Comparison of ENCODE assay signal across 8 mouse cellular contexts in genomic region chr9:37527396-37528224, GRCm38 (mm10). TPM values are rescaled to one million over a fixed set of nuclear protein-coding genes. Genes with fewer than 3 reads are reported as not detected.
DNase-seq lines count a peak whose midpoint lies in the region; ATAC-seq and TF ChIP-seq lines count a peak whose summit lies in the region.

Esam (plus strand) TSS chr9:37528078.

- no peak for TF ChIP-seq CTCF in spleen, adult 2 months (IDR thresholded peaks at IDR 0.05; ENCODE audit: extremely low read depth, insufficient read depth, insufficient read length, insufficient replicate concordance)
- 0 out of 2 replicates have a peak, but pooled peaks have one; percentile 5 for TF ChIP-seq CTCF in liver, postnatal 0 days (IDR thresholded peaks at IDR 0.05; ENCODE audit: low read depth)
- TF ChIP-seq CTCF in olfactory bulb, adult 2 months (IDR thresholded peaks at IDR 0.05; ENCODE audit: insufficient read depth, low read depth, low read length) = no peak

- peak within 1 kb of the TSS; percentile 24 for H3K4me2 ChIP-seq in embryonic facial prominence, embryonic 15.5 days (replicated peaks)
- peak within 1 kb of the TSS; percentile 85 for H3K4me2 ChIP-seq in heart, embryonic 15.5 days
- peak within 1 kb of the TSS; percentile 72 for H3K4me2 ChIP-seq in liver, postnatal 0 days (ENCODE audit: low read depth, low read length)

- no peak for TF ChIP-seq POLR2A in spleen, adult 2 months (IDR thresholded peaks at IDR 0.05; ENCODE audit: low read depth, low read length)
- no peak for TF ChIP-seq POLR2A in olfactory bulb, adult 2 months (IDR thresholded peaks at IDR 0.05; ENCODE audit: insufficient read depth, low read depth, low read length)

- TF ChIP-seq EP300 in liver, postnatal 0 days (IDR thresholded peaks at IDR 0.05; ENCODE audit: low read depth) = no peak

- H3K27ac ChIP-seq in spleen, adult 2 months (ENCODE audit: insufficient read depth, low read length) = 0 out of 2 replicates have a peak within 1 kb of the TSS, but pooled peaks have one; percentile 0
- H3K27ac ChIP-seq in embryonic facial prominence, embryonic 15.5 days (replicated peaks) = peak within 1 kb of the TSS; percentile 61
- peak within 1 kb of the TSS; percentile 84 for H3K27ac ChIP-seq in heart, embryonic 15.5 days
- H3K27ac ChIP-seq in liver, postnatal 0 days (ENCODE audit: low read depth) = peak within 1 kb of the TSS; percentile 69
- H3K27ac ChIP-seq in olfactory bulb, adult 2 months (ENCODE audit: insufficient read depth, low read depth, low read length) = no peak within 1 kb of the TSS

- no peak within 1 kb of the TSS for H3K9ac ChIP-seq in embryonic facial prominence, embryonic 15.5 days
- H3K9ac ChIP-seq in heart, embryonic 15.5 days = peak within 1 kb of the TSS; percentile 53
- peak within 1 kb of the TSS; percentile 55; the same call in 1 of the 2 replicates for H3K9ac ChIP-seq in liver, postnatal 0 days (replicated peaks)

- H3K27me3 ChIP-seq in spleen, adult 2 months (ENCODE audit: control insufficient read depth, insufficient read depth, low read length) = peaks cover 7% of the 10 kb centered on the region
- H3K27me3 ChIP-seq in embryonic facial prominence, embryonic 15.5 days = peaks cover 56% of the 10 kb centered on the region
- H3K27me3 ChIP-seq in heart, embryonic 15.5 days = peaks cover 22% of the 10 kb centered on the region; the same call in 1 of the 2 replicates
- peaks cover 48% of the 10 kb centered on the region for H3K27me3 ChIP-seq in liver, postnatal 0 days (ENCODE audit: insufficient read depth, low read length)

- no peaks in the 10 kb centered on the region for H3K9me3 ChIP-seq in embryonic facial prominence, embryonic 15.5 days (replicated peaks)
- no peaks in the 10 kb centered on the region for H3K9me3 ChIP-seq in heart, embryonic 15.5 days (replicated peaks)
- H3K9me3 ChIP-seq in liver, postnatal 0 days (ENCODE audit: low read length) = no peaks in the 10 kb centered on the region

- no peak for DNase-seq in spleen, adult 2 months (ENCODE audit: low read depth in 1 of 2, low spot score in 2 of 2)
- no peak for DNase-seq in spleen, postnatal 14 days (ENCODE audit: low spot score in 2 of 2)
- peak; percentile 89 for DNase-seq in kidney, postnatal 10 days
- peak; percentile 78 for DNase-seq in liver, postnatal 0 days
- DNase-seq in frontal cortex, postnatal 14 days (ENCODE audit: low spot score in 2 of 2) = no peak

- no peak for ATAC-seq in embryonic facial prominence, embryonic 15.5 days (ENCODE audit: insufficient number of reproducible peaks, low FRiP score, low TSS enrichment, low read depth)
- peak; percentile 64 for ATAC-seq in heart, embryonic 15.5 days (replicated peaks; ENCODE audit: insufficient number of reproducible peaks, insufficient read depth, low FRiP score, low read depth)
- peak; percentile 72 for ATAC-seq in liver, postnatal 0 days

- H3K4me3 ChIP-seq in spleen, adult 2 months (ENCODE audit: extremely low read depth, insufficient read depth, insufficient read length) = peak within 1 kb of the TSS; percentile 29; the same call in 1 of the 2 replicates
- H3K4me3 ChIP-seq in embryonic facial prominence, embryonic 15.5 days (replicated peaks) = peak within 1 kb of the TSS; percentile 25
- H3K4me3 ChIP-seq in heart, embryonic 15.5 days = peak within 1 kb of the TSS; percentile 50
- H3K4me3 ChIP-seq in liver, postnatal 0 days (ENCODE audit: low read depth, low read length) = peak within 1 kb of the TSS; percentile 41
- peak within 1 kb of the TSS; percentile 15; the same call in 1 of the 2 replicates for H3K4me3 ChIP-seq in olfactory bulb, adult 2 months (ENCODE audit: insufficient read depth, low read depth, low read length)

- peaks cover 4% of the 10 kb centered on the region; the same call in 1 of the 2 replicates for H3K4me1 ChIP-seq in spleen, adult 2 months (ENCODE audit: control insufficient read depth, insufficient read depth, insufficient read length)
- H3K4me1 ChIP-seq in embryonic facial prominence, embryonic 15.5 days = peaks cover 34% of the 10 kb centered on the region
- peaks cover 34% of the 10 kb centered on the region for H3K4me1 ChIP-seq in heart, embryonic 15.5 days (replicated peaks)
- H3K4me1 ChIP-seq in liver, postnatal 0 days (ENCODE audit: insufficient read depth) = peaks cover 19% of the 10 kb centered on the region
- H3K4me1 ChIP-seq in olfactory bulb, adult 2 months (ENCODE audit: control insufficient read depth, insufficient read depth, low read length) = peaks cover 24% of the 10 kb centered on the region

- 11% methylated on average over 41 of the region's 41 CpGs for WGBS in spleen, adult 2 months
- 7% methylated on average over 41 of the region's 41 CpGs for WGBS in embryonic facial prominence, embryonic 15.5 days
- 7% methylated on average over 41 of the region's 41 CpGs for WGBS in heart, embryonic 15.5 days
- 5% methylated on average over 41 of the region's 41 CpGs for WGBS in liver, postnatal 0 days (ENCODE audit: insufficient replicate concordance)
- 41% methylated on average over 41 of the region's 41 CpGs for WGBS in olfactory bulb, adult 2 months

- peaks cover 9% of the 10 kb centered on the region for H3K36me3 ChIP-seq in spleen, adult 2 months (ENCODE audit: control insufficient read depth, insufficient read depth, low read length)
- H3K36me3 ChIP-seq in embryonic facial prominence, embryonic 15.5 days = peaks cover 24% of the 10 kb centered on the region
- H3K36me3 ChIP-seq in heart, embryonic 15.5 days = peaks cover 8% of the 10 kb centered on the region; the same call in 1 of the 2 replicates
- peaks cover 11% of the 10 kb centered on the region; the same call in 1 of the 2 replicates for H3K36me3 ChIP-seq in liver, postnatal 0 days (replicated peaks; ENCODE audit: insufficient read depth, low read length)

RNA-seq across cellular contexts. Expression of gene Esam, which starts in this region (rescaled TPM):
- 19.2 and 19.6 TPM in 2 replicates for polyA plus RNA-seq in spleen, adult 2 months (2012; rRNA removed)
- 52.1 and 56.3 TPM in 2 replicates for polyA plus RNA-seq in embryonic facial prominence, embryonic 15.5 days (2015; fragmentation: Nextera tagmentation; extraction: Ambion mirVana)
- 76.9 and 89.3 TPM in 2 replicates for polyA plus RNA-seq in heart, embryonic 15.5 days (2015; fragmentation: Nextera tagmentation; extraction: Ambion mirVana)
- polyA plus RNA-seq in liver, postnatal 0 days (2015; fragmentation: Nextera tagmentation; extraction: Ambion mirVana) = 16.2 and 18.2 TPM in 2 replicates
- polyA plus RNA-seq in olfactory bulb, adult 2 months (2012; ENCODE audit: insufficient read depth, insufficient read length, low replicate concordance, missing spikeins) = not detected in 2 replicates

Comparison
In these comparisons a context has a peak if more than half of its experiments do, and no peak if none do; other contexts are left out.
1. RNA of gene Esam (polyA plus RNA-seq): 76.9 to 89.3 TPM in heart, embryonic 15.5 days, 52.1 to 56.3 TPM in embryonic facial prominence, embryonic 15.5 days, 19.2 to 19.6 TPM in spleen, adult 2 months and 16.2 to 18.2 TPM in liver, postnatal 0 days; not detected in olfactory bulb, adult 2 months; every median in the first group is over 10 times any median in the second.
2. DNase-seq: peak in kidney, postnatal 10 days (single experiment) and liver, postnatal 0 days (single experiment); none in spleen, adult 2 months (0 of 2), spleen, postnatal 14 days (0 of 2) and frontal cortex, postnatal 14 days (0 of 2).
3. H3K4me2 ChIP-seq: peak in every context shown above with its lines; median percentile 85 in heart, embryonic 15.5 days; 72 in liver, postnatal 0 days; 24 in embryonic facial prominence, embryonic 15.5 days.
4. Peak in every context shown above with its lines, with median percentiles within 50 percentile points of each other: H3K4me3 ChIP-seq.